Mouse (Mus musculus) heart, postnatal 0 days (tissue): Measurements from ENCODE around the gene Hlcs.

Experiments used
- CTCF ChIP-seq: IDR thresholded peaks from 2 replicates; pipeline ENCODE4 v1.5.1; 2016; ENCODE audit warnings: antibody characterized with exemption, control low read depth, low read depth
- EP300 ChIP-seq: IDR thresholded peaks from 2 replicates; pipeline ENCODE4 v1.6.1; 2016; ENCODE audit warnings: antibody characterized with exemption, low read depth

GRCm38 (mm10) chr16:94260938-94261630, 52.3 kb downstream of the Hlcs start:
- TF ChIP-seq CTCF (no peak), EP300 (no peak)
